ENCODE assay signal across 14 mouse cellular contexts in the genomic region with DNA sequence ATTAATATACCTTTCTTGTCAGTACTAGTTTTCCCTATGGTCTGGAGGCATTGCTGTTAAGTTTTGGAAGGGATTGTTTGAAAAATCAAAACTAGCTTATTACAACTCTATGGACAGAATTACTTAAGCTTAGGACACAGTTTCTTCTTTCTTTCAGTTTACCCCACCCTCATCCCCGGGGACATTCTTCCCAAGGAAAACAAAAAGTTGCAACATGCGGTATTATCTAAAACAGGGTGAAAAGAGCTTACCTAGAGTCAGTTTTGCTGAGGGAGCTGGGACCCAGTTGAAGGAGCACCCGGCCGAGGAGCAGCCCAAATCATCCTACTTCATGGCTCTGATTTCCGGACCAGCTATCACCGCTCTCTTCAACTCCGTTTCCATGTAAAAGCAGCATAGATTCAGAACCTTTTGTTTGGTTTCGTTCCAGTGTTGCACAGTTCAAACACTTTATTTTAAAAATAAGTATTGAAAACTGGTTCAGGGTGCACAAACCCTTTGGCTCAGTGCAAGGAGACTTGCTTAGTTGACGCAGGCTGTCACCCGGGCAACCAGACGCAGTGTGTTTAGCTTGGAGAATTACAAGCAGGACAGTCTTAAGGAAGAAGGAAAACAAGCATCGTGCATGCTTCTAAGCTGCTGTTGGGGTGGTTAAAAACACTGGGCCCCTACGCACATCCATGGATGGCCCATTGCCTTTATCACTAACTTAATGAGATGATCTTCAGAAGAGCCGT. TPM values are rescaled to one million over a fixed set of nuclear protein-coding genes. Genes with fewer than 3 reads are reported as not detected.
DNase-seq lines count a peak whose midpoint lies in the region; ATAC-seq and TF ChIP-seq lines count a peak whose summit lies in the region.
"Had no signal": no experiment of that assay in that cellular context is flagged by ENCODE, and none has a peak within 500 bp of the region (broad histone marks: within the 10 kb centered on the region; RNA-seq: fewer than 3 reads in every experiment).

Gene Map3k19, minus strand, starts transcription at position 546 of the 737 bp plus-strand sequence.

- no peaks in the 10 kb centered on the region for H3K36me3 ChIP-seq in midbrain, embryonic 16.5 days (ENCODE audit: control insufficient read depth, insufficient read depth, low read length)
- H3K36me3 ChIP-seq in midbrain, embryonic 13.5 days = no peaks in the 10 kb centered on the region

- H3K27me3 ChIP-seq in midbrain, embryonic 16.5 days (ENCODE audit: control insufficient read depth, insufficient read depth, low read depth, low read length) = no peaks in the 10 kb centered on the region
- H3K27me3 ChIP-seq in midbrain, embryonic 13.5 days = no peaks in the 10 kb centered on the region
- H3K27me3 ChIP-seq: CH12.LX had no signal

- peak within 1 kb of the TSS; percentile 40 for H3K4me3 ChIP-seq in gastrocnemius, adult 2 months
- H3K4me3 ChIP-seq in midbrain, embryonic 16.5 days (ENCODE audit: low read depth, low read length) = no peak within 1 kb of the TSS
- no peak within 1 kb of the TSS for H3K4me3 ChIP-seq in midbrain, embryonic 13.5 days (replicated peaks)

- TF ChIP-seq CTCF in gastrocnemius, adult 2 months (IDR thresholded peaks at IDR 0.05) = no peak

- peak within 1 kb of the TSS; percentile 56 for H3K27ac ChIP-seq in gastrocnemius, adult 2 months
- H3K27ac ChIP-seq in midbrain, embryonic 16.5 days (ENCODE audit: low read length) = no peak within 1 kb of the TSS; the same call in 1 of the 2 replicates
- no peak within 1 kb of the TSS for H3K27ac ChIP-seq in midbrain, embryonic 13.5 days

- intact Hi-C loops in gastrocnemius, adult 2 months (cut with DNase I) = no loop called here

- no peak within 1 kb of the TSS for H3K9ac ChIP-seq in midbrain, embryonic 16.5 days (ENCODE audit: low read depth, low read length)
- no peak within 1 kb of the TSS for H3K9ac ChIP-seq in midbrain, embryonic 13.5 days (replicated peaks)

- DNase-seq in gastrocnemius, adult 2 months = peak; percentile 54
- DNase-seq in gastrocnemius, postnatal 4 days (ENCODE audit: low spot score in 2 of 2) = no peak
- DNase-seq in layer of hippocampus, postnatal 36 days = peak; percentile 37 to 40
- DNase-seq in right cerebral cortex, postnatal 14 days = peak; percentile 22
- DNase-seq in cerebellum, adult 8-10 months = no peak
- no peak for DNase-seq in cerebellum, postnatal 4 days (ENCODE audit: low spot score in 2 of 2)
- DNase-seq: cerebellum, adult 9-11 months; kidney, adult 8-10 months; thymus, postnatal 14 days had no signal

- WGBS in midbrain, embryonic 16.5 days = 65% methylated on average over 14 of the region's 14 CpGs
- WGBS in midbrain, embryonic 13.5 days = 67% methylated on average over 14 of the region's 14 CpGs

- no peak for ATAC-seq in midbrain, embryonic 16.5 days
- no peak for ATAC-seq in midbrain, embryonic 13.5 days

- peaks cover 3% of the 10 kb centered on the region; the same call in 1 of the 2 replicates for H3K9me3 ChIP-seq in midbrain, embryonic 16.5 days (replicated peaks; ENCODE audit: control insufficient read depth, low read length, poor library complexity, severe bottlenecking)
- peaks cover 9% of the 10 kb centered on the region; the same call in 1 of the 2 replicates for H3K9me3 ChIP-seq in midbrain, embryonic 13.5 days

- H3K4me2 ChIP-seq in midbrain, embryonic 16.5 days (ENCODE audit: low read length) = 0 out of 2 replicates have a peak within 1 kb of the TSS, but pooled peaks have one; percentile 6
- H3K4me2 ChIP-seq in midbrain, embryonic 13.5 days (replicated peaks) = no peak within 1 kb of the TSS

- H3K4me1 ChIP-seq in midbrain, embryonic 16.5 days (ENCODE audit: control insufficient read depth, insufficient read depth, low read length) = no peaks in the 10 kb centered on the region
- H3K4me1 ChIP-seq in midbrain, embryonic 13.5 days (replicated peaks) = peaks cover 3% of the 10 kb centered on the region; the same call in 1 of the 2 replicates

RNA-seq across cellular contexts. Expression of gene Map3k19, which starts in this region (rescaled TPM):
- total RNA-seq in gastrocnemius, adult 2 months (2021) = under 1 TPM in 1 of 2 experiments, not detected in 1; 0.08 TPM
- not detected for total RNA-seq in gastrocnemius, postnatal 4 days (2021)
- polyA plus RNA-seq in midbrain, embryonic 16.5 days (2015; fragmentation: Nextera tagmentation; extraction: Ambion mirVana) = 0.62 and 0.94 TPM in 2 replicates
- 0.15 and 0.17 TPM in 2 replicates for polyA plus RNA-seq in midbrain, embryonic 13.5 days (2015; fragmentation: Nextera tagmentation; extraction: Ambion mirVana)
- 1 to 10 TPM; 6.1 to 7.1 TPM for total RNA-seq in layer of hippocampus, postnatal 36 days (2021)
- total RNA-seq: liver, adult 2 months had no signal
- polyA plus RNA-seq: small intestine, adult 2 months had no signal

Comparison
In these comparisons a context has a peak if more than half of its experiments do, and no peak if none do; other contexts are left out.
1. RNA of gene Map3k19 (total RNA-seq): 6.1 to 7.1 TPM in layer of hippocampus, postnatal 36 days; 0.08 TPM in gastrocnemius, adult 2 months and not detected in gastrocnemius, postnatal 4 days; every median in the first group is over 4 times any median in the second.
2. Peak in DNase-seq, H3K4me3 ChIP-seq and H3K27ac ChIP-seq in gastrocnemius, adult 2 months; RNA of the gene not detected or under 1 TPM.
3. DNase-seq: peak in layer of hippocampus, postnatal 36 days (2 of 2) and right cerebral cortex, postnatal 14 days (single experiment); none in gastrocnemius, postnatal 4 days (0 of 2), cerebellum, adult 8-10 months (single experiment) and cerebellum, postnatal 4 days (0 of 2).